Mouse (Mus musculus) erythroblast, embryonic 14.5 days (primary cell): Measurements from ENCODE around the gene Abl2. TPM values are rescaled to one million over a fixed set of nuclear protein-coding genes. Genes with fewer than 3 reads are reported as not detected.

ENCODE experiments used
- H3K27me3 ChIP-seq: 2 replicates; pipeline ENCODE4 v1.6.1; 2012; ENCODE audit warnings: inconsistent platforms; ENCODE audit not compliant: control insufficient read depth
- H3K36me3 ChIP-seq: 2 replicates; pipeline ENCODE4 v1.6.1; 2012; ENCODE audit warnings: mild to moderate bottlenecking, inconsistent platforms; ENCODE audit not compliant: control insufficient read depth
- H3K4me1 ChIP-seq: 2 replicates; pipeline ENCODE4 v1.6.1; 2012; ENCODE audit warnings: inconsistent platforms; ENCODE audit not compliant: control insufficient read depth
- H3K4me3 ChIP-seq: replicated peaks from 2 replicates; pipeline ENCODE3; 2012; ENCODE audit warnings: moderate library complexity, mild to moderate bottlenecking, inconsistent platforms
- H3K9me3 ChIP-seq: 2 replicates; pipeline ENCODE4 v1.6.1; 2012; ENCODE audit warnings: low read length, inconsistent platforms, mixed read lengths; ENCODE audit not compliant: control insufficient read depth
- GATA1 ChIP-seq: IDR thresholded peaks from 2 replicates; pipeline ENCODE4 v1.6.1; 2012; ENCODE audit warnings: low read length, inconsistent platforms, mixed read lengths
- TAL1 ChIP-seq: IDR thresholded peaks from 3 replicates; pipeline ENCODE4 v1.6.1; 2012; ENCODE audit warnings: low read length, inconsistent platforms, mixed read lengths
- polyA plus RNA-seq: library from polyadenylated mRNA; stranded (reverse); fragments of >175 nt; gene quantifications from 2 replicates; pipeline ENCODE4 v1.2.3, GENCODE M21; 2012

The Abl2 gene
- polyA plus RNA-seq, 1 experiment: 0.21 TPM

- TF ChIP-seq TAL1: no peak
- TF ChIP-seq GATA1: no peak
- no peak overlapping the region for H3K4me3 ChIP-seq
- H3K27me3 ChIP-seq: no peaks in the 10 kb centered on the region
- H3K36me3 ChIP-seq: no peaks in the 10 kb centered on the region
- H3K9me3 ChIP-seq: no peaks in the 10 kb centered on the region
- H3K4me1 ChIP-seq: no peaks in the 10 kb centered on the region; the same call in 1 of the 2 replicates
These were observed 20.9 kb upstream of the Abl2 start for GRCm38 (mm10) chr1:156537701-156538100.

- Histone ChIP-seq H3K9me3 (no peaks in the 10 kb centered on the region), H3K36me3 (no peaks in the 10 kb centered on the region), H3K27me3 (no peaks in the 10 kb centered on the region), H3K4me3 (no peak overlapping the region), H3K4me1 (no peaks in the 10 kb centered on the region; the same call in 1 of the 2 replicates)
- TF ChIP-seq TAL1: no peak
- no peak for TF ChIP-seq GATA1
These were observed 20.2 kb upstream of the Abl2 start for GRCm38 (mm10) chr1:156538382-156538781.

GRCm38 (mm10) chr1:156539787-156540560, 18.6 kb upstream of the Abl2 start:
- Histone ChIP-seq H3K9me3 (no peaks in the 10 kb centered on the region), H3K4me1 (peaks cover 4% of the 10 kb centered on the region), H3K4me3 (no peak overlapping the region), H3K36me3 (no peaks in the 10 kb centered on the region), H3K27me3 (no peaks in the 10 kb centered on the region)
- TF ChIP-seq TAL1: no peak
- TF ChIP-seq GATA1: no peak

- H3K36me3 ChIP-seq: no peaks in the 10 kb centered on the region
- peaks cover 4% of the 10 kb centered on the region for H3K4me1 ChIP-seq
- TF ChIP-seq TAL1 (no peak), GATA1 (no peak)
- no peaks in the 10 kb centered on the region for H3K27me3 ChIP-seq
- no peak overlapping the region for H3K4me3 ChIP-seq
- H3K9me3 ChIP-seq: no peaks in the 10 kb centered on the region
These were observed 14.6 kb upstream of the Abl2 start for GRCm38 (mm10) chr1:156543999-156544398.

- Histone ChIP-seq H3K4me1 (peaks cover 27% of the 10 kb centered on the region), H3K9me3 (no peaks in the 10 kb centered on the region), H3K4me3 (peak overlapping the region; percentile 92), H3K27me3 (no peaks in the 10 kb centered on the region), H3K36me3 (no peaks in the 10 kb centered on the region)
- TF ChIP-seq TAL1 (no peak), GATA1 (no peak)
These were observed 509 bp downstream of the Abl2 start for GRCm38 (mm10) chr1:156558950-156559640.

- H3K36me3 ChIP-seq: no peaks in the 10 kb centered on the region
- no peaks in the 10 kb centered on the region for H3K9me3 ChIP-seq
- no peaks in the 10 kb centered on the region for H3K27me3 ChIP-seq
- TF ChIP-seq TAL1: no peak
- no peak for TF ChIP-seq GATA1
- H3K4me1 ChIP-seq: peaks cover 27% of the 10 kb centered on the region
- peak overlapping the region; percentile 92 for H3K4me3 ChIP-seq
These were observed 1.0 kb downstream of the Abl2 start for GRCm38 (mm10) chr1:156559641-156560020.

GRCm38 (mm10) chr1:156560500-156560899, 1.9 kb downstream of the Abl2 start:
- TF ChIP-seq TAL1: no peak
- no peak for TF ChIP-seq GATA1
- Histone ChIP-seq H3K27me3 (no peaks in the 10 kb centered on the region), H3K4me3 (no peak overlapping the region), H3K9me3 (no peaks in the 10 kb centered on the region), H3K36me3 (no peaks in the 10 kb centered on the region), H3K4me1 (peaks cover 27% of the 10 kb centered on the region)

GRCm38 (mm10) chr1:156565328-156565727, 6.7 kb downstream of the Abl2 start:
- Histone ChIP-seq H3K4me3 (no peak overlapping the region), H3K36me3 (no peaks in the 10 kb centered on the region), H3K27me3 (no peaks in the 10 kb centered on the region), H3K4me1 (peaks cover 10% of the 10 kb centered on the region), H3K9me3 (no peaks in the 10 kb centered on the region; the same call in 1 of the 2 replicates)
- TF ChIP-seq TAL1: no peak
- TF ChIP-seq GATA1: no peak

GRCm38 (mm10) chr1:156566132-156566531, 7.5 kb downstream of the Abl2 start:
- no peaks in the 10 kb centered on the region for H3K36me3 ChIP-seq
- TF ChIP-seq TAL1 (no peak), GATA1 (no peak)

More at GRCm38 (mm10) chr1:156566132-156566531, 7.5 kb downstream of the Abl2 start:
- peaks cover 4% of the 10 kb centered on the region for H3K4me1 ChIP-seq
- no peak overlapping the region for H3K4me3 ChIP-seq
- H3K9me3 ChIP-seq: no peaks in the 10 kb centered on the region; the same call in 1 of the 2 replicates
- no peaks in the 10 kb centered on the region for H3K27me3 ChIP-seq
